Mouse (Mus musculus) c-Kit-positive CD71-positive TER-119-negative erythroid progenitor cells, embryonic 14.5 days (primary cell): ENCODE data around the gene Pnrc2.

Experiments
- DNase-seq: peaks from one replicate; pipeline ENCODE4 v3.0.0-alpha.2; 2013; ENCODE audit warnings: low read depth

Pnrc2 gene

GRCm38 (mm10) chr4:135873526-135874202 lies at the start of gene Pnrc2:
TSS of gene Pnrc2 (minus strand) at chr4:135873850.
- DNase-seq, result peak; percentile 82

- no peak for DNase-seq
Observed at GRCm38 (mm10) chr4:135922190-135922589, 48.5 kb upstream of the Pnrc2 start.

- DNase-seq, result no peak
Observed at GRCm38 (mm10) chr4:135921257-135922120, 47.8 kb upstream of the Pnrc2 start.

GRCm38 (mm10) chr4:135920304-135921241 lies 46.9 kb upstream of the Pnrc2 start, which contains the start of gene Fuca1:
TSS of gene Fuca1 (plus strand) at chr4:135920735.
- peak; percentile 97 for DNase-seq

GRCm38 (mm10) chr4:135919280-135919639 lies 45.6 kb upstream of the Pnrc2 start:
- no peak for DNase-seq

- DNase-seq, result no peak
Observed at GRCm38 (mm10) chr4:135918635-135919279, 45.1 kb upstream of the Pnrc2 start.

GRCm38 (mm10) chr4:135913433-135913832 lies 39.8 kb upstream of the Pnrc2 start:
- DNase-seq, result no peak

GRCm38 (mm10) chr4:135912835-135913234 lies 39.2 kb upstream of the Pnrc2 start:
- no peak for DNase-seq

GRCm38 (mm10) chr4:135912164-135912563 lies 38.5 kb upstream of the Pnrc2 start:
- no peak for DNase-seq

GRCm38 (mm10) chr4:135911531-135911930 lies 37.9 kb upstream of the Pnrc2 start:
- no peak for DNase-seq

- no peak for DNase-seq
Observed at GRCm38 (mm10) chr4:135909326-135910066, 35.8 kb upstream of the Pnrc2 start.

- DNase-seq, result no peak
Observed at GRCm38 (mm10) chr4:135906633-135907032, 33.0 kb upstream of the Pnrc2 start.

- DNase-seq, result no peak
Observed at GRCm38 (mm10) chr4:135904810-135905209, 31.2 kb upstream of the Pnrc2 start.

GRCm38 (mm10) chr4:135902606-135903242 lies 29.1 kb upstream of the Pnrc2 start:
- DNase-seq, result no peak

GRCm38 (mm10) chr4:135900008-135900407 lies 26.4 kb upstream of the Pnrc2 start:
- no peak for DNase-seq

- no peak for DNase-seq
Observed at GRCm38 (mm10) chr4:135899050-135899448, 25.4 kb upstream of the Pnrc2 start.

- DNase-seq, result peak; percentile 88
Observed at GRCm38 (mm10) chr4:135898380-135899049, 24.9 kb upstream of the Pnrc2 start.

- no peak for DNase-seq
Observed at GRCm38 (mm10) chr4:135896157-135896556, 22.5 kb upstream of the Pnrc2 start.

- DNase-seq, result no peak
Observed at GRCm38 (mm10) chr4:135895071-135895571, 21.5 kb upstream of the Pnrc2 start, which contains the start of gene Cnr2. TSS of gene Cnr2 (plus strand) at chr4:135895394.

GRCm38 (mm10) chr4:135892884-135893283 lies 19.2 kb upstream of the Pnrc2 start:
- no peak for DNase-seq
